Mouse (Mus musculus) ES-CJ7 (cell line): ENCODE measurements around the gene Arsg.

Experiments used
- DNase-seq: peaks from one replicate; pipeline ENCODE4 v3.0.0; 2011; ENCODE audit warnings: low read depth, low spot score

Gene Arsg

DNA sequence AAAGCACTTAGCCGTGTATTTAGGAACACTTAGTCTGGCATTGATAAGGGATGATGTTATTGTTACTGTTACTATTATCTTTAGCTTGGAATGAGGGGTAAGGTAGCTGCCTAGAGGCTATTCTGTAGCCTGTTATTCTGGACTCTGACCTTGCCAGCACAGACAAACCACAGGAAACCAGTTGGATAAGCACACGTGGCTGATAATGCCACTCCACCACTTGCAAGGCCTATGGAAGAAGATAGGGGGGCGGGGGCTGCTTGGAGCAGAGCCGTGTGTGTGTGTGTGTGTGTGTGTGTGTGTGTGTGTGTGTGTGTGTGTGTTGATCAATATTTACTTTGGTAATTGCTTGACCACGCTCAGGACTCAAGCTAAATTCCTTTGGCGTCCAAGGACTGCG is 72.1 kb downstream of the Arsg start:
- DNase-seq, result no peak

DNA sequence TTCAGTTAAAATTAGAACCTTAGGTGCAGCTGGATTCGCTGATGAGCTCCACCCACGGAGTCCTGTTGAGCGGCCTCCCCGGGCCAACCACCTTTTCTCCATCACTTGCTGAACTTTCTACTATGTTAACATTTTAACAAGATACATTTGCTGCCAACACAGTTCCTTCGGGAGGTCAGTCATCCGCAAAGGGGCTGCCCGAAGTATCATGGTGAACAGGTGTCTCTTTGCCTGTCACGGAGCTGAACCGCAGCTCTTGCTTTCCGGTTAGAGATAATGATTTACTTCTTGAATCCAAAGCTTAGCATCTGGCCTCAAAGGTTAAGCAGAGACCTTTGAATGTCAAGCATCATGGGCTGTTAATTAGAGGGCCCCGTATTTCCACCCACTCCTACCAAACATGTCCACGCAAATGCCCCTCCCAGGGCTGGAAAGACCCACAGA is 72.5 kb downstream of the Arsg start:
- DNase-seq, result no peak

DNA sequence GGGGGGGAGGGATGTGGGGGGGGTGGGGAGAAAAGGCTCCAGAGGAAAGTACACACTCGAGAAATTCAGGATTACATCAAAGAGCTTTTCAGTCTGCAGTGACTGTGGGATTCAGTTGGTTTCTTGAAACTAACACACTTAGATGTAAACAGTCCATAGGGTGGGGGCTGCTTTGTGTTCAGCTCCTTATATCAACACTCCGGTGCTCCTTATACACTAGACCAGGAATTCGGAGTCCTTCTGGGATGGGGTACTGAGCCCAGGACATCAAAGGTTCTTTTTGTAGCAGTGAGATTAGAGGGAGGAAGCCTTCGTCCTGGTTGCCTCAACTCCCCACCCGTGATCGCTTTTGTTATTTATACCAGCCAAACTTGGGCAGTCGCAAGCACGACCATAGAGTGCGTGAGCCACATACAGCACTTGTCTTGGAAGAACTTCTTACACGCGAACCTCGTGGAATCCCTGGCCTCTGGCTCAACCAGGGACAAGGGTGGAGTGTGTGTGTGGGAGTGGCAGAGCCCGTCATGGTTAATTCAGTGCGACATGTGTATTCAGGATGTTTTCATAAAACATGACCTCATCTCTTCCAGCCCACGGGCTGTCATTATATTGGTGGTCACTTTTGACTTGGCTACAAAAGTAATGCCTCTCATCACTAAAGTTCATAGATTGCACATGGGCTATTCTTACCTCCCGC is 73.3 kb downstream of the Arsg start:
- DNase-seq, result no peak

DNA sequence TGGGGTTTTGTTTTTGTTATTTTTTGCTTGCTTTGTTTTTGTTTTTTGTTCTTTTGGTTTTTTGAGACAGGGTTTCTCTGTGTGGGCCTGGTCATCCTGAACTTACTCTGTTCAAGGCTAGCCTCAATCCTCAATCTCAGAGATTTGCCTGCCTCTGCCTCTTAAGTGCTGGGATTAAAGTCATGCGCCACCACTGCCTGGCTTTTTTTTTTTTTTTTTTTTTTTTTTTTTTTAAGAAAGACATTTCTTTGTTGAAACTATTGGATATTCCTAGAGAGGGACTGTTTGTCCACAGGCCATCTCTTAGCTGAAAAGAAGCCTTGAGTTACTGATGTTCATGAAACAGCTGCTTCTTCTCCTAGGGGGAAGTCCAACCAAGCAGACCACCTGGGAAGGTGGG is 74.5 kb downstream of the Arsg start:
- DNase-seq, result no peak

DNA sequence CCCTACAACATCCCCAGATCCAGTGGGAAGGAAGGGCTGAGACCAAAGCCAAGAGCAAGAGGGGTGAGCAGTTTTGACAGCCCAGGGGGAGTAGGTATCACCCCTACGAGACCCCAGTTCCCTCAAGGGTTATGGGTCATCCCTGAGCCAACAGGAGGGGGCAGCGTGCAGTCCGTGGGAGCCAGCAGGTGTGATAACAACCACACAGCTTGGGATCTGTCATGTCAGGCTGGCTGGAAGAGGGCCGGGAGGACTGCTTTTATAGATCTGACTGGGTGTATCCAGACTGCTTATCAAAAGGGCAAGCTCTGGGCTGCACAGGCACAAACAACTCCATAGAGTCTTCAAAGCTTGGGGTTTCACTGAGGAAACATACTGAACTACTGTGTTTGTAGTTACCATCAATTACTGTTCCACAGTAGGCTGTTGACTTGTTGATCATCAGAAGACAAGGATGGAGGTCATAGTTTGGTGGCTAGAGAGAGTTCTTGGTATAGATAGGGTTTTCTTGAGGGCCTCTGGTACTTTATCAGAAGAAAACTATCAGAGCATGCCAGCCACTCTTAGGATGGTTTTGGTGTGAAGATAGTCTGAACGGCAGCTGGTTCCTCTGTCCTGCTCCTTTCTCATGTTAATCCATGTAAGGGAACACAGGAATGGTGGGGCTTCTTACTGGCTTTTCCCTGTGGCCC is 76.6 kb downstream of the Arsg start:
- no peak for DNase-seq

DNA sequence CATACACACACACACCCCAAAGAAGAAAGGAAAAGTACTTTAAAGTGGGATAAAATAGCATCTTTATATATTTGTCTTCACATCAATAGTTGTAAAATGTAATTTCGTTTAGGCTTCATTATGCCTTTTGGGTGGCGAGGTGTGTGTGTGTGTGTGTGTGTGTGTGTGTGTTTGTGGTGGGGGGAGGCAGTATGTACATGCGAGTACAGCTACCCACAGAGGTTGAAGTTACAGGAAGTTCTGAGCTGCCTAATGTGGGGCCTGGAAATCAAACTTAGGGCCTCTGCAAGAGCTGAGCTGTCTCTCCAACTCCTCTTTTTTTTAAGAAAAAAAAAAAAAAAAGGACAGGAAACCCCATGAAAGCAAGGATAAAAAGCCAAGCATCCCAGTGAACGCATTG is 80.7 kb downstream of the Arsg start:
- no peak for DNase-seq

DNA sequence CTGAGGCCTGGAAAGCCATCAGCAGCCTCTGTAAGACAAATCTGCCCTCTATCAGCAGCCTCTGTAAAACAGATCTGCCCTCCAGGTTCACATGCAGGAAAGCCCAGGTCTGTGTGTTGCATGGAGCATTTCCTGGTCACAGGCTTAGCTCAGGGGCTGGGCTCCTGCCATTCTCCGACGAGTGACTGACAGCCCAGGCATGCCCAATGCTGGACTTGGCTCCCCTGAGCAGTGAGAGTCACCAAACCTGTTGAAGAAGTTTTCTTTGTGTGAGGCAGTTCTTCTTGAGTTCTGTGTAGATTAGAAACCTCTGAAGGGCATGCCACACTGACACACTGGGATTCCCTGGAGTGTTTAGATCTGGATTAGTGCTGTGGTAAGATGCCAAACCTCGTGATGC is 81.3 kb downstream of the Arsg start:
- DNase-seq, result no peak

DNA sequence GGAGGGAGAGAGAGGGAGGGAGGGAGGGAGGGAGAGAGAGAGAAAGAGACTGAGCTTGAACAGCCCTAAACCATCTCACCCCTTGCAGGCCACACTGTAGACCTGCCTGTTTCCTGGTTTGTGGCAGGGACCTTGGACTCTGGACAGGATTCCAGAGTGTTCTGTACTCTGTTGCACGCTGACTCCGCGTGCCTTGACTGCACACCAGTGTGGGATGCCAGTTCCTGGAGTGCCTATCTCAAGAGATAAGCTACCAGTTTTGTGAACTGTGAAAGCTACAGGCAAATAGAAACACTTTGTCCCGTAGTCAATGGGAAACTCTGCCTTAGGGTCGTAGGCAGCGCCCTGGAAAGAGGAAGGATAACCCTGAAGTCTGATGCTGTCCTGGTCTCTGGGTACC is 83.0 kb downstream of the Arsg start:
- DNase-seq, result no peak

DNA sequence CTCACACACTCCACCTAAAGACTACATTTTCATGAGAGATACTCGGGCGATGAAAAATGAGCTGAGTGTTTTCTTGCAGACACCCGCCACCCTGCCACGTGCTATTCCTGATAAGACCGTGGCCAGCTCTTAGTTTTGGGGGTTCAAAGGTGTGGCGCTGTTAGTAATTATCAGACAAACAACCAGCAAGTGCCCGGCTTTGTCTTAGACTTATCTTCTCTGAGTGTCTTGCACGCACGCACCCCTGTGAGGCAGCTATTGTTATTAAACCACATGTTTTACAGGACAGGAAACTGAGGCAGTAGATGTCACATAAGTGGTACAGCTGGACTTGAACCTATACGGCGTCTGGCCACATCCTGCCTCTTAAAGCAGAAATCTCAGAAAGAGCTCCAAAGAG is 84.2 kb downstream of the Arsg start:
- DNase-seq, result no peak

DNA sequence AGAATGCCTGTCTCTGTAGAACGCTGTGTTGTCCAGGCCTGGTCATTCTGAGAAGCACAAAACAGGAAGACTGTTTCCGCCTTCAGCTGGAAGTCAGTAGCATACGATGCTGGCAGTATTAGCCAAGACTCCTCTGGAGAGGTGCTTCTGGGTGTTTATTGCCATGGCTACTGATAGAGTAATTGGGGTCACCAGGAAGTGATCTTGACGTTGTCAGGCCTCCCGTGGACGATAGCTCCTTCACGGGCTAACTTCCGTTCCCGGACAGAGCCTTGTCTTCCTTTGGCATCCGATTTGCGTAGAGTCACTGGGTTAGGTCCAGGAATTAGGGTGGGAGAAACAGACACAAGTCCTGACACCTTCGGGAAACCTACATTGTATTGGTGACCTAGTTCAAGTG is 86.1 kb downstream of the Arsg start:
- DNase-seq, result no peak

DNA sequence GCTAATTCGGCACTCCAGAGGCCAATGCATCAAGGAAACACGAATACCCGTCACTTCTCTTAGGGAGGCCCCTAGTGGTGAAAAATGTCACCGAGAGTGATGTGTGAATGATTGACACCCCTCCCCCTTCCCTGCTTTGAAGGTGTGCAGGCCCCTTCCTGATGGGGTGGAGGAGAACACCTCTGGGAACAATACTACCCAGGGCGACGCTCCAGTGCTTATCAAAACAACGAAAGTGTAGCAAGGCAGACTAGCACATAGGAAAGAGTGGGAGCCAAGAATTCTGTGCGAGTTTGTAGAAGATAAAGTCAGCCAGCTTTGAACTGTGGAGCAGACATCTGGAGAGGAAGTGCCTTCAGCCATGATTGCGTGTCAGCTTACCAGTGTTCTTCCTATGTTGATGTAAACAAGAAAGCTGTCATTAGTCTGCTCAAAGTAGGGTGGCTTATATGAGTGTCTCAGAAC is 87.7 kb downstream of the Arsg start:
- DNase-seq, result peak; percentile 75

DNA sequence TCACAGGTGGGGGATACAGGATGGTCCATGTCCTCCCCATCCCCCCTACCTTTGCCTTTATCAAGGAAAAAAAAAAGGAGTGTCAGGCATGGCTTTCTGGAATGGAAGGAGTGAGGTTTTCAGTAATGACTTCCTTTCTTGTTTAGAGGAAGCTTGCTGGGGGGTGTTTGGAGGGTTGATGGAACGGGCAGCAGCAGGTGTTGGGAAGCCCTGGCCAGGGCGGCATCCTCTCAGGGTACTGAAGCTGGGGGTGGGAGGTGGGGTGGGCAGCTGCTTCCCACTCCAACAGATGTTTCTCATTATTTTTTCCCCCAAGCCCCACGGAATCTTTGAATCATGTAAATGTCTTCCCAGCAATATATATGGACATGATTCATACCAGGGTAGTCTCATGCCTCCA is 88.3 kb downstream of the Arsg start:
- DNase-seq, result no peak

DNA sequence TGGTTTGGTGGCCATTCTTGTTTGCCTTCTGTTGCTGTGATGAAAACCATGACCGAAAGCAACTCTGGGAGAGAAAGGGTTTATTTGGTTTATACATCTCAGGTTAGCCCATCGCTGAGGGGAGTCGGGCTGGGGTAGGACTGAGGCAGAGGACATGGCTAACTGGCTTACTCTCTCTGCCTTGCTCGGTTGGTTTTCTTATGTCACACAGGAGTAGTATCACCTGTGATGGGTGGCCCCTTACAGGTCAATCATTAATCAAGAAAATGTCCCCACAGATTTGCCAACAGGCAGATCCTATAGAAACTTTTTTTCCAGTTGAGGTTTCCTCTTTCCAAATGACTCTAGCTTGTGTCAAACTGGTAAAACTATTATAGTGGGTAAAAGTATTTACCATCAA is 90.5 kb downstream of the Arsg start:
- no peak for DNase-seq

DNA sequence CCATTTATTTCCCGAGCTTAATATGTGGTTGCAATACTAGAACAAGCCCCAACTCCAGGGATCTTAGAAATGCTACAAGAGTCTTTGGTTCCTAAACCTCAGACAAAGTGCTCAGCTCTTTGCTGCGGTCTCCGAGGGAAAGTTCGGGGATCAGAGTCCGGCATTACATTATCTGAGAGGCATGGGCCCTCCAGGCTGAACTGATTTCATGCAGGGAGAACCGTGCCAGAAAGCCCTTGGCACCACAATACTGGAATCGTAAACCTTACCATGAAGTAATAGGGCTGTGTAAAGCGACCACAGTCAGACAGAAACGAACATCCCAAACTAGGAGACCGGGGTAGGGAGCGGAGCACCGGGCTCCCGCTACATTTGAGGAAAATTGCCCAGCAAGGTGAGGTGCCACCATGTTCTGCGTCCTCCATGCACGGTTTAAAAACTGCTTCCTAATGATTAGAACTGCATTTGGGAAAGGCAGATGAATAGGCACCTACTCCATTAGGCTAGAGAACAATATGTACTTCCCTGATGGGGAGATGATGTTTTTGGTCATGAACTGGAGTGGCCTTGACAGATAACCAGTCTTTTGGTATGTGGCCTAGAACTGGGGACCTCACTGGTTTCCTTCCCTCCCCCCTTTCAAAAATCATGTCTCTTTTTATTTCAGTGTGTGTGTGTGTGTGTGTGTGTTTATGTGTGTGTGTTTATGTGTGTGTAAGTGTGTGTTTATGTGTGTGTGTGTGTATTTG is 91.5 kb downstream of the Arsg start:
- no peak for DNase-seq

DNA sequence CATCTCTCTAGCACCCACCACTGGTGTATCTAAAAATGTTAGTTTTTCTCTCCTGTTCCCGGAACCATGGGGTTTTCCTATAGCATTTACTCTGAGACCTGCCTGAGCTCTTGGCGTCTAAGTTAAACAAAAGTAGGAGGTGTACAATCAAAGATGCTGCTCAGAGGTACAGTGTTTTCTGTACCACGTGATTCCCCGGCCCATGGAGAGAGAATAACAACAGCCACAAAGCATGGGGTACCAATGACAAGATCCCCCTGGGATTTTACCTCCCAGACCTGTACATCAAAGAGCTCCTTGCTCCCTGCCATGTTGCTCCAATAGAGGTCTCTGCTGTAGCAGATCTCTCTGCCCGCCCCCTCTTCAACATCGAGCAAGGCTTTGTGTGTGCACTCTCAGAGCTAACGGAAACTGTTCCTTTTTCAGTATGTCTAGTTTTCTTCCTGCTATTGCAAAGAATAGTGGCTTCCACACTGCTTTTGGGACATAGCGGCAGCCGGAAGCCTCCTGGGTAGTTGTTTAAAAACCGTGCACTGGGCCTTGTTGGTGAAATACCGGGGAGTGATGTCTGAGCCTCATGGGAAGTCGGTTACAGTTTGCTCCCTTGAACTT is 95.9 kb downstream of the Arsg start:
- no peak for DNase-seq

DNA sequence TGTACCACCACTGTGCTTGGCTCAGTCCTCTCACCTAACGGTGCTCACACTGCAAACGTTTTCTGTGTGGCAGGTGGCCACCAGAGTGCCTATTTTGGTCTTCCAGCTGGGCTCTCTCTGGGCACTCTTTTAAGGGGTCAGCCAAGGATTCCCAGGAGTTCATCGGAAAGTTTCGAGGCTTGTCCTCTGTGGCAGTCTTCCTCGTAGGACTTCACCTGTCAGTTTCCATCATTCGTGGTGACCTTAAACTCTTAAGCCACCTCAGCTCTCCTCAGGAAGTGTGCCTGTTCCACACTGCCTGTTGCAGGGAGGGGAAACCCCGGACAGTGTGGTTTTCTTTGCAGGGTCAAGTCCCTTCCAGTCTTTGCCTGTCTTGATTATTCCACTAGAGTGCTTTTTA is 96.6 kb downstream of the Arsg start:
- DNase-seq, result no peak

DNA sequence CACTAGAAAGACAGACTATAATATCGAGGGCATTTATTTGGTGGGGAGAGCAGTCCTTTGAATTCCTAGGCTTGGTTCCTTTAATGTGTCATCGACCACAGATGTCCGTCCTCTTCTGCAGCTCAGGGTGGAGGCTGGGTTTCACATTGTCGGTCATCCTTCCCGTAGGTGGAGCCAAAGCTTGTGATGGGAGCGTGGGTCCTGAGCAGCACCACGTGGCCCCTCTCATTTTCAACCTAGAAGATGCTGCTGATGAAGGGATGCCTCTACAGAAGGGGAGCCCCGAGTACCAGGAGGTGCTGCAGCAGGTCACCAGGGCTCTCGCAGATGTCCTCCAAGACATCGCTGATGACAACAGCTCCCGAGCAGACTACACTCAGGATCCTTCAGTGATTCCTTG is 98.9 kb downstream of the Arsg start:
- no peak for DNase-seq

DNA sequence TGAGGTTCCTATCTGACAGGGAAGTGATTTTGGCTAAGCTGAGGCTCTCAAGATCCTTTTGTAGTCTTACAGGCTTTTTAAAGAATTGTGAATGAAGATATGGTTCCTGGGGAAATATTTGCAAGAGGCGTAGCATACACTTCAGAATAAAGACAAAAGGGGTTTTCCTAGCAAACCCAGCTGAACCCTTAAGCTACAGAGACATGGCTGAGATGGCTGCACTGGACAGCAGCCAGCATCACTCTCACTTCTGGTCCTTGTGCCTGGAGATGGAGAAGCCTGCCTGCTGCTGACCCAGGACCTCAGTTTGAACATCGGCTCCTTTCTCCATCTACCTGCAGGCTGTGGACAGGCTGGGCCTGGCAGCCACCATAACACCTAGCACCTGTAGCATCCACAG is 101.4 kb downstream of the Arsg start:
- DNase-seq, result no peak

DNA sequence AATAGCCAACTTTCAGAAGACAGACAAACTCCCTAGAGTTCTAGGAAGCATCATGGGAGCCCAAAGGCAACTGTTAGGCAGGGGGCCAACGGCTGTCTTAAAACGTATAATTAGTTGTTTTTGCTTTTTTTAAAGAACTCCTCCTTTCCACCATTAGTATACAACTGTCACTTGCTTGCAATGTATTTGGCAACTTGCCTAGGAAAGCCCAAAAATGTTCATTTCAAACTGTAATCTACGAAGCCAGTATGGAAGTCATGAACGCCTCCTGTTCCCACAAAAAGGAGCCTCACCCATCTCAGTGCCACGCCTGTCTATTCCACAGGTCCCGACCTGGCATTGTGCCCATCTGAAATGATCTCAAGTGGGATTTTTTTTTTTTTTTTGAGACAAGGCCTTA is 102.7 kb downstream of the Arsg start:
- DNase-seq, result no peak

DNA sequence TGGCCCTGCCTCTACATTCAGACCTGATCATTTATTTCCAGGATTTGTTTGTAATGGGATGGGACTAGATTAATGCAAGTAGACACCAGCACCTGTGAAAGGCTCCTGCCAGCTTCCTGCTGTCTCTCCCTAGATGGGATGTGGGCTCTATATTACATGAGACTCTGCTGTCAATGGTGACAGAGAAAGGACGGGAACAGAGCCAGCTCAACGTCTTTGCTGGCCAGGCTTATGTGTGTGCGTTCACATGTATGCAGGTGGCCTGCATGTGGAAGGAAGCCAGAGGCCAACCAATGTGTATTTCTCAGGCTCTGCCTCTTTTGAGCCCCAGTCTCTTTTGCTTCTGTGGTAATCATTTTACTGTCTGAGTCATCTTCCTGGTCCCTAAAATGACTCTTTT is 105.4 kb downstream of the Arsg start:
- no peak for DNase-seq

DNA sequence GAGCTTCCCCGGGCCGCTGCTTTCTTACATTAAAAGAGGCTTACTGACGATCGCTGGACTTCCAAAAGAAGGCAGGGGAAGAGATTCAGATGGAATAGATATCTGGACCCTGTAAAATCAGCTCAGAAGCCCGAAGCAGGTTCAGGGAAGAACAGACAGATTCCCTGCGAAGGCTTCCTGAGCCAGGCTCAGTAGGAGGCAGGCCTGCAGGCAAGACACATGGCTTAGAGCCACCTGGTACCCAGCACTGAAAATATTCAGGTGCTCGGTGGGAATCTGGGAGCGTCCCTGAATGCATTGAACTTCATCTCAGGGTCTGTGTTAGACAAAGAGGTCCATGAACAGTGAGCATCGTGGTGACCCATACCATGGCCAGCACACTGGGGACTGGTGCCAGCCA is 106.8 kb downstream of the Arsg start:
- DNase-seq, result no peak

DNA sequence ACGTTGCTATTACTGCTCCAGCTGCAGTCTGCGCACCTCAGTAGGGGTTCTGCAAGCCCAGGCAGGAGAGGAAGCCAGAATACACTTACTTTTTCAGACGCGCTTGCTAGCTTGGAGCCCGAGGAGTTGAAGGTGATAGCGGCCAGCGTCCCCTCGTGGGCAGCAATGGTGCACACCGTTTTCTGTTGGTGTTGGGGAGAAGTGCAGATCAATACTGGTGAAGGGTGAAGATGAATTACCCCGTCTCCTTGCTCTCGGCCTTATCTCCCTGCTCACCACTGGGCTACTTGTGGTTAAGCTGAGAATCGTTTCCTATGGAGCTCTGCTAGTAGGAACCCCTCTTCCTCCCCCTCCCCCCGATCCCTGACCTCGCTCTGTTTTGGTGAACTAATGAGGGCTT is 110.8 kb downstream of the Arsg start:
- no peak for DNase-seq
